ENCODE assay signal across 10 mouse cellular contexts in the genomic region with DNA sequence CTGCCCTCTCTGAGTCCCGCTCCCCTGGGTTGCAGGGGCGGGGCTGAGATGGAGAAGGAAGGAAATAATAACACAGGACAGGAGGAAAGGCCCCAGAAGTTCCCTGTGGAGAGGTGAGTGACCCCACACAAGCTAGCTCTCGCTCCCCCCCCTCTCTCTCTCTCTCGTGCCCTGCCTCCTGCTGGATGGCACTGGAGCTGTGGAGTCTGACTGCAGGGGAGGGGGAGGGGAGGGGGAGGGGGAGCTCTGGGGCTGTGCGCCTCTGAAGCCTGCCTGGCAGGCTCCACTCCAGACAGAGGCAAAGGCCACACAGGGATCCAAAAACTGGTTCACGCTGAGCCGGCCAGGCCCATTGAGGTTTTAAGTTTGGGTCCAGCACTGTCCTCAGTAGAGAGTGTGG.
DNase-seq lines count a peak whose midpoint lies in the region; ATAC-seq and TF ChIP-seq lines count a peak whose summit lies in the region.
"Had no signal": no experiment of that assay in that cellular context is flagged by ENCODE, and none has a peak within 500 bp of the region (broad histone marks: within the 10 kb centered on the region; RNA-seq: fewer than 3 reads in every experiment).

No protein-coding gene starts in this region.

- 8% methylated on average over 7 of the region's 7 CpGs for WGBS in hindbrain, embryonic 10.5 days
- 10% methylated on average over 7 of the region's 7 CpGs for WGBS in hindbrain, embryonic 13.5 days
- WGBS in neural tube, embryonic 15.5 days: 21% methylated on average over 7 of the region's 7 CpGs
- 24% methylated on average over 5 of the region's 7 CpGs for WGBS in limb, embryonic 10.5 days
- WGBS in stomach, postnatal 0 days: 47% methylated on average over 7 of the region's 7 CpGs

- no peaks in the 10 kb centered on the region for H3K9me3 ChIP-seq in hindbrain, embryonic 10.5 days
- no peaks in the 10 kb centered on the region for H3K9me3 ChIP-seq in hindbrain, embryonic 13.5 days
- H3K9me3 ChIP-seq in neural tube, embryonic 15.5 days (replicated peaks): no peaks in the 10 kb centered on the region
- H3K9me3 ChIP-seq in limb, embryonic 10.5 days (replicated peaks): no peaks in the 10 kb centered on the region
- H3K9me3 ChIP-seq in stomach, postnatal 0 days (ENCODE audit: control insufficient read depth, low read length): no peaks in the 10 kb centered on the region
- H3K9me3 ChIP-seq: megakaryocyte, embryonic 14.5 days had no signal

- ATAC-seq in hindbrain, embryonic 13.5 days (ENCODE audit: low FRiP score): no peak
- no peak for ATAC-seq in neural tube, embryonic 15.5 days (ENCODE audit: low FRiP score)
- ATAC-seq in stomach, postnatal 0 days (ENCODE audit: low FRiP score, low TSS enrichment): no peak; the same call in 1 of the 2 replicates
- ATAC-seq: inflammation-experienced regulatory T-cells, adult 6 months had no signal

- no peak overlapping the region for H3K4me2 ChIP-seq in hindbrain, embryonic 13.5 days
- H3K4me2 ChIP-seq in neural tube, embryonic 15.5 days: no peak overlapping the region
- no peak overlapping the region for H3K4me2 ChIP-seq in stomach, postnatal 0 days (replicated peaks; ENCODE audit: low read depth)

- TF ChIP-seq EP300 in stomach, postnatal 0 days (optimal IDR thresholded peaks at IDR 0.05): no peak

- peak; percentile 27; the same call in 1 of the 2 replicates for TF ChIP-seq CTCF in stomach, postnatal 0 days (IDR thresholded peaks at IDR 0.05; ENCODE audit: low read depth)

- H3K9ac ChIP-seq in hindbrain, embryonic 13.5 days: no peak overlapping the region
- no peak overlapping the region for H3K9ac ChIP-seq in neural tube, embryonic 15.5 days (replicated peaks)
- no peak overlapping the region for H3K9ac ChIP-seq in stomach, postnatal 0 days (ENCODE audit: low read length)

- no peak overlapping the region for H3K4me3 ChIP-seq in hindbrain, embryonic 10.5 days
- no peak overlapping the region for H3K4me3 ChIP-seq in hindbrain, embryonic 13.5 days
- H3K4me3 ChIP-seq in neural tube, embryonic 15.5 days (replicated peaks): no peak overlapping the region
- no peak overlapping the region for H3K4me3 ChIP-seq in limb, embryonic 10.5 days
- no peak overlapping the region for H3K4me3 ChIP-seq in stomach, postnatal 0 days (ENCODE audit: low read depth, low read length)

- no peaks in the 10 kb centered on the region for H3K36me3 ChIP-seq in hindbrain, embryonic 10.5 days
- H3K36me3 ChIP-seq in hindbrain, embryonic 13.5 days: no peaks in the 10 kb centered on the region
- no peaks in the 10 kb centered on the region for H3K36me3 ChIP-seq in neural tube, embryonic 15.5 days
- no peaks in the 10 kb centered on the region for H3K36me3 ChIP-seq in limb, embryonic 10.5 days
- no peaks in the 10 kb centered on the region for H3K36me3 ChIP-seq in stomach, postnatal 0 days (ENCODE audit: control insufficient read depth, insufficient read depth, low read length)

- H3K27me3 ChIP-seq in hindbrain, embryonic 10.5 days (ENCODE audit: insufficient read depth, poor library complexity, severe bottlenecking): peaks cover 5% of the 10 kb centered on the region; the same call in 1 of the 2 replicates
- H3K27me3 ChIP-seq in hindbrain, embryonic 13.5 days: no peaks in the 10 kb centered on the region
- H3K27me3 ChIP-seq in neural tube, embryonic 15.5 days (replicated peaks): no peaks in the 10 kb centered on the region
- peaks cover 15% of the 10 kb centered on the region; the same call in 1 of the 2 replicates for H3K27me3 ChIP-seq in limb, embryonic 10.5 days (ENCODE audit: low read depth, poor library complexity, severe bottlenecking)
- H3K27me3 ChIP-seq in stomach, postnatal 0 days (ENCODE audit: control insufficient read depth, insufficient read depth, low read length): no peaks in the 10 kb centered on the region

- H3K4me1 ChIP-seq in hindbrain, embryonic 10.5 days (replicated peaks): peaks cover 67% of the 10 kb centered on the region
- peaks cover 60% of the 10 kb centered on the region for H3K4me1 ChIP-seq in hindbrain, embryonic 13.5 days (replicated peaks)
- H3K4me1 ChIP-seq in neural tube, embryonic 15.5 days: peaks cover 43% of the 10 kb centered on the region
- peaks cover 52% of the 10 kb centered on the region for H3K4me1 ChIP-seq in limb, embryonic 10.5 days
- H3K4me1 ChIP-seq in stomach, postnatal 0 days (replicated peaks; ENCODE audit: control insufficient read depth, insufficient read depth): no peaks in the 10 kb centered on the region; the same call in 1 of the 2 replicates

- H3K27ac ChIP-seq in hindbrain, embryonic 10.5 days: peak overlapping the region; percentile 62
- no peak overlapping the region for H3K27ac ChIP-seq in hindbrain, embryonic 13.5 days
- H3K27ac ChIP-seq in neural tube, embryonic 15.5 days (replicated peaks): no peak overlapping the region
- peak overlapping the region; percentile 61 for H3K27ac ChIP-seq in limb, embryonic 10.5 days
- no peak overlapping the region for H3K27ac ChIP-seq in stomach, postnatal 0 days (replicated peaks)

- peak; percentile 62 for DNase-seq in hindbrain, embryonic 10.5 days (ENCODE audit: low spot score)
- peak; percentile 47 for DNase-seq in neural tube, embryonic 10.5 days (ENCODE audit: extremely low spot score, low spot score)
- peak; percentile 51 for DNase-seq in limb, embryonic 10.5 days (ENCODE audit: low spot score)
- DNase-seq in stomach, postnatal 0 days (ENCODE audit: low spot score): no peak
- no peak for DNase-seq in B cell, adult 2 months
- no peak for DNase-seq in frontal cortex, adult 2 months (ENCODE audit: extremely low spot score in 1 of 2, low spot score in 1 of 2)

Comparison
In these comparisons a context has a peak if more than half of its experiments do, and no peak if none do; other contexts are left out.
1. H3K27ac ChIP-seq: peak in hindbrain, embryonic 10.5 days (single experiment) and limb, embryonic 10.5 days (single experiment); none in hindbrain, embryonic 13.5 days (single experiment), neural tube, embryonic 15.5 days (single experiment) and stomach, postnatal 0 days (single experiment).
2. DNase-seq: peak in hindbrain, embryonic 10.5 days (single experiment), neural tube, embryonic 10.5 days (single experiment) and limb, embryonic 10.5 days (single experiment); none in stomach, postnatal 0 days (single experiment), B cell, adult 2 months (0 of 2) and frontal cortex, adult 2 months (0 of 2).